Mouse (Mus musculus): ENCODE results near the gene Amer2.

Gene Amer2

GRCm38 (mm10) chr14:60386591-60387501 is 13.8 kb downstream of the Amer2 start:
- DNase-seq (ENCODE audit: low spot score) = no peak

DNA sequence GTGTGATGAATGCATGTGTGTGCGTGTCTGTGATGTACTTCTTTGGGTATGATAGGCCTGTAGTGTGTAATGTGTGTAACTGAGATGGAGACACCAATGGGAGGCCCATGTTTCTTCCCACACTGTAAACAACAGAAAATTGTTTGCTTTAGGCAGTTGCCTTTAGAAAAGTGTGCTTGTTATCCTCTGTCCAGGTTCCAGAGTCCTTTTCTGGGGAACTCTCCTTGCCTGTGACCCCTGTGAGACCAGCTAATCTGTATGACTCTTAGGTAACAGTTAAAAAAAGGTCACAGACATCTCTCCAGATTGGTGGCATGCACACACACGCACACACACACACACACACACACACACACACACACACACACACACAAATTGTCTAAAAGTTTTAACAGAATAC is 15.3 kb downstream of the Amer2 start:
- no peak for DNase-seq (ENCODE audit: low spot score)

DNA sequence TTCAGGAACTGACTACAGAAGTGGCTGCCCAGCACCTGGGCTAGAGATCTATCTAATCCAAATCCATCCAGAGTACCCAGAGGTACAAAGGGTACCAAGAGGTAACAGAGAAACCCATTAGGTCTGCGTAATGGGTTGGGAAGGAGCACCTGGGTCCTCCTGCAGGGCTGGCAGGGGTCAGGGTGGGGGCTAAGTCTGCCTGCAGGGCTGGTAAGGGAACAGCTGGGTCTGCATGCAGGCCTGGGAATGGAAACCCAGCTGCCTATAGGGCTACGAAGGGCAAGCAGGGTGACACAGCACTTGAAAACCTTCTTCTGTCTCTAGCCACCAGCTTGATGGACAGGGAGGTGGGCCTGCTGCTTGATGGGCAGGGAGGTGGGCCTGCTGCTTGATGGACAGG is 19.1 kb downstream of the Amer2 start:
- no peak for DNase-seq (ENCODE audit: low spot score)

DNA sequence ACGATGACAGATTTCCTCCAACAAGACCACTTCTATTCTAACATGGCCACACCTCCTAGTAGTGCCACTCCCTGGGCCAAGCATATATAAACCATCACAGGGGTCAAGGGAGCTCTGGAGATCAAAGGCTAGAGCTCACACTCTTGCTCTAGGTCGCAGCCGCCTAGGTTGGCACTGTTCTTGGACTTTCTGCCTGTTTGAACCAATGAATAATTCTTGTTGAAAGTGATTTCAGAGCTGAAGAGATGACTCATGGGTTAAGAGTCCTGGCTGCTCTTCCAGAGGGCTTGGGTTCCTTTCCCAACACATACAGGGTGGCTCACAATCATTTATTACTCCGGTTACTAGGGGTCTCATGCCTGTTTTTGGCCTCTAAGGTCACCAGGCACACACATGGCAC is 24.3 kb downstream of the Amer2 start:
- no peak for DNase-seq (ENCODE audit: low spot score)

- DNase-seq (ENCODE audit: low spot score) = peak; percentile 61
Observed at GRCm38 (mm10) chr14:60398861-60399260, 25.8 kb downstream of the Amer2 start.

DNA sequence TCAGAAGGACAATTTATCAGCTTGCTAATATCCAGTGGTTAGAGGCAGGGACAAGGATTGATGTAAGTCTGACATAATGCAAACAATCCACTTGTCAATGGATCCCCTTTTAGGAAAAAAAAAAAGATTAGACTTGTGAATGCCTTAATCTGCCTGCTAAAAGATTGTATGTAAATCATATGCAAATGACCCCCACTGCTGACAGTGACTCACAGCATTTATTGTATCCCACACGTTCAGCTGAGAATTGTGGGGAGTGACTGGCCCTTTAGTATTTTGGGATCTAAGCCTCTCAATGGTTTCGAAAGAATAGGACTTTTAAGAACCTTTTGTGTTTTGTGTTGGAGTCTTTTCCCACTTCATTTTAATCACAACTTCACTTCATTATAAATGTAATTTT is 30.2 kb downstream of the Amer2 start:
- no peak for DNase-seq (ENCODE audit: low spot score)

DNA sequence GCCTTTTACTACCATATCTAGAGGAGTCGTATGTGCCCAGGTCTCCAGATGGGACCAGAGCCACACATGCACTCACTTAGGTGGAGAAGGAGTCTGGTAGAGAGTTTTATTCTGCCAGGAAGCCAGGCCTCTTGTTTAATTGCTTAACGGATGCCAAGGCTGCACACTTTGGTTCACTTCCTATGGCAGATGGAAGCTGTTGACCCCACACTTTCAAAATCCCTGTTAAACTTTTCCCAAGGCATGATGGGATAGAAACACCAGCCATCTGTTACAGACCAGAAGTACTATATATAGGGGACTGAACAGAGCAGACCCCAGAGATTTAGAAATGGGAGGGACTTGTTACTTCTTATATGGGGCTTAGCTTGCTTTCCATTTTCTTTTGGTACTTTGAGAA is 32.8 kb downstream of the Amer2 start:
- no peak for DNase-seq (ENCODE audit: low spot score)

DNA sequence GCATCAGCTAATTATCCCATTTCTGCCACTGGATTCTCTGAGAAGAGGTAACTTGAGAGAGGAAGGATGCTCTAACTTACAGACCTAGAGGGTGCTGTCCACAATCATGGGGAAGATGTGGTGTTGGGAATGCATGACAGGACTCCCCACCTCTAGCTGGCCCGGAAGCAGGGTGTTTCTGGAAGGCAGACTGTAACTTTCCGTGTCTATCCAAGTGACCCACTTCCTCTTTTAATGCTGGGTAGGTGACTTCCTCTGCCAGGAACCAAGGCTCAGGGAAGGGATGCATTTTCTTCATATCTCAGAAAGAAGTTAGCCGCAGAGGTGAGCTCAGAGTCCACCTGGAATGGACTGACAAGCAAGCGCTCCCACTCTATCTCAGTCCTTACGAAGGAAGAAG is 33.5 kb downstream of the Amer2 start:
- DNase-seq (ENCODE audit: low spot score) = no peak

DNA sequence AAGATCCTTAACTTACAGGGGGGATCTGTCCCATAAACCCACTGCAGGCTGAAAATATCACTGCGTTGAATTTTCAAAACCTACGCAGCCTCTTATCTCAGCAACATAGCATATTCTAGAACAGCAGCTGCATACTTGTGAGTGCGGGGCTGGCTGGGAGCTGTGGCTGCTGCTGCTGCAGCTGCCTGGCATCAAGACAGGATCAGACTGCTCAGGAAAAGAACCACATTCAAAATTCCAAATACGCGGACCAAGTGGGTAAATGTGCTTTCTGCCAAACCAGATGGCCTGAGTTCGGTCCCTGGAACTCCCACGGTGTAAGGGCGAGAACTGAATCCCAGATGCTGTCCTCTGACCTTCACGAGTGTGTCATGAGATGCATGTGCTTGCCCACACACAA is 34.3 kb downstream of the Amer2 start:
- DNase-seq (ENCODE audit: low spot score) = no peak

DNA sequence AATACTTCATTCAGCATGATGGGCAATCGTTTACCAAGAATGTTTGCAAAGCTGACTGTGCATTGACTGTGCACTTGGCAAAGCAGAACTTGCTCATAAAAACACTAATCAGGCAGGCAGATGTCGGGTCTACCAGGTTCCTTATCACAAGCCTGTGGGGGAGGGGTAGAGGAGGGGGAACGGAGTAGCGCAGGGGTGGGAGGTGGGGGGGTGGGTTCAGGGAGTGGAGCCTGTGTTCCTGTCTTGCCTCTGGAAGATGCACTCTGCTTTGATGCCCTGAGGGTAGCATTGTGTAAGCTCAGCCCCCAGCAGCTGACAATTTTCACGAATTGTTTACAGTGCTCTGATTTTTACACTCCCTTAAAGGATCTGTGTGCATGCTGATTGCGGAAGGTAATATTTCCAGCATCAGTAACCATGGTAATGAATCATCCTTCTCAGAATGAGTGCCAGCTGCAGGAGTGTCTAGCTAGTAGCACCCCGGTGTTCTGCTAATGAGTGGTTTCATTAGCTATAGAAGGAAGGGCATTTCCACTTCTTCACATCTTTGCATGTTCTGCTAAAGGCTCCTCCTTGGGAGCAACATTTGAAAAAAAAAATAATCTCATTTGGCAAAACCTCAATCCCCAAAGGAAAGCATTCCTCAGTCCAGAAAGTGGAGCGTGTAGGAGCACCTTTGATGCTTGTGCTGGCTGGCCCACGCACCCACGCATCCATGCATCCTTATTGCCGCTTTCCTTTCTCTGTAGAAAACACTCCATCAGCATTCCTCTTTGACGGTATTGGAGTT is 36.8 kb downstream of the Amer2 start:
- peak; percentile 57 for DNase-seq (ENCODE audit: low spot score)

DNA sequence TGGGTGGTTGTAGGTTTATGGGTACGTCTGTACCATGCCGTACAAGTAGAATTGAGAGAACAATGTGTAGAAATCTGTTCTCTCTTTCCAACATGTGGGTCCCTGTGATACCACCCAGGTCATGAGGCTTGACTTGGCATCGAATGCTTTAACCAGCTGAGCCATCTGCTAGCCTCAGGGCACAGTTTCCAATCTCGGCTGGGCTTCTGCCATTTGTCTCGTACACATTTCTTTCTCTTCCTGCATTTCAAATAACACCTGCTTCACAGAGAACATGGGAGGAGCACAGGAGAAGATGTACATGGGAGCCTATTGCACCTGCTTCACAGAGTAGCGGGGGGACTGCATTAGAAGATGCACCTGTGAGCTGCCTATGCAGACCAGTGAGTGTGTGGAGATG is 38.2 kb downstream of the Amer2 start:
- no peak for DNase-seq (ENCODE audit: low spot score)

GRCm38 (mm10) chr14:60414691-60415090 is 41.6 kb downstream of the Amer2 start:
- DNase-seq (ENCODE audit: low spot score) = no peak

- DNase-seq (ENCODE audit: low spot score) = no peak
Observed at GRCm38 (mm10) chr14:60417924-60418323, 44.9 kb downstream of the Amer2 start.

DNA sequence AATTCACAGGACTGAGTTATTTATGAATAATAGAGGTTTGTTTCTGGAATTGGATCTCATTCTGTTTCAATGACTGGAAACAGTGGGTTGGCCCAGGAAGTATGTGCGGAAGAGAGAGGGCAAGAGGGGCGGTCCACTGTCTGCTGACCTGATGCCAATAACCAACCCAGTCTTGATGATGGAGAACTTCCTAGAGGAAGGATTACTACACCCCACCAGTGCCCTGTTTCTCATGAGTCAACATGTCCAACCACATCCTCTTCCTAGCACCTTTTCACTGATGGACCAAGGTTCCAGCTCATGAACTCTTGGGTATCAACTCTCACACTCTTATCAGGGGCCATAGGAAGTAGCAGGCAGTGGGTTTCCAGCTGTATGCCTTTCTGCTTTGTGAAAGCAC is 49.9 kb downstream of the Amer2 start:
- no peak for DNase-seq (ENCODE audit: low spot score)

- DNase-seq (ENCODE audit: low spot score) = no peak
Observed at GRCm38 (mm10) chr14:60424174-60424573, 51.1 kb downstream of the Amer2 start.

DNA sequence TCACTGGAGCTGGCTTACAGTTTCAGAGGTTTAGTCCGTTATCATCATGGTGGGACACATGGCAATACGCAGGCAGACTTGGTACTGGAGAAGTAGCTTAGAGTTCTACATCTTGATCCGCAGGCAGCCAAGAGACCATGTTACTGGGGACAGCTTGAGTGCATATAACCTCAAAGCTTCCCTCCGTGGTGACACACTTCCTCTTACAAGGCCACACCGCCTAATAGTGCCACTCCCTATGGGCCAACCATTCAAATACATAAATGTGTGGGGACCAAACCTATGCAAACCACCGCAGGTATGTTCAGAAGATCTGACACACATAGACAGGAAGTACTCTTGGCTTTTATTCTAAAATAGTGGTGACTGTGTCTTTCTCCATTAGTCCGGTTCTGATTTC is 52.5 kb downstream of the Amer2 start:
- DNase-seq (ENCODE audit: low spot score) = no peak

DNA sequence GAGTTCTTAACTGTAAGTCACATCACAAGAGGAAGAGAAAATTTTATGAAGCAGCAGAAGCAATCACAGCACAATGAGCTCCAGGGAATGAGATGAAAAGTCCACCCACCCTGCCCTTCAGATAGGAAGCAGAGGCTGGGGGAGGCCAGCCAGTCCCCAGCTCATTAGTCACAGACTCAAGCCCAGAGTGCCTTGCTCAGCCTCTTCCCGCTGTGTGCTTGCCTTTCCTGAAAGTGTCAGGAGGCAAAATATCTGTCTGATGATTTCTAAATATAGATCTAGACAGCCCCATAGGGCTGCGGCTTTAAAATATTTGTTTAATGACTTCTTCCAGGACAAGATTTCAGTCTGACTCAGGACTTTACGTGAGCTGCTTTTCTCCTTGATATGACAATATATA is 54.8 kb downstream of the Amer2 start:
- no peak for DNase-seq (ENCODE audit: low spot score)

- peak; percentile 49 for DNase-seq (ENCODE audit: low spot score)
Observed at GRCm38 (mm10) chr14:60429513-60429912, 56.5 kb downstream of the Amer2 start.

- DNase-seq (ENCODE audit: low spot score) = no peak
Observed at GRCm38 (mm10) chr14:60431515-60431914, 58.5 kb downstream of the Amer2 start.

- DNase-seq (ENCODE audit: low spot score) = no peak
Observed at GRCm38 (mm10) chr14:60432136-60432535, 59.1 kb downstream of the Amer2 start.

GRCm38 (mm10) chr14:60435515-60435914 is 62.5 kb downstream of the Amer2 start:
- no peak for DNase-seq (ENCODE audit: low spot score)

- no peak for DNase-seq (ENCODE audit: low spot score)
Observed at GRCm38 (mm10) chr14:60436364-60436763, 63.3 kb downstream of the Amer2 start.

All from embryo, embryonic 10.5 days (tissue).